Mouse (Mus musculus): ENCODE measurements at regions not wholly inside any gene's neighbourhood (a gene's known extent, or its start where the extent isn't known, plus 50 kb on each side); places are given as distances from the start of the nearest gene placed in this dataset.

DNA sequence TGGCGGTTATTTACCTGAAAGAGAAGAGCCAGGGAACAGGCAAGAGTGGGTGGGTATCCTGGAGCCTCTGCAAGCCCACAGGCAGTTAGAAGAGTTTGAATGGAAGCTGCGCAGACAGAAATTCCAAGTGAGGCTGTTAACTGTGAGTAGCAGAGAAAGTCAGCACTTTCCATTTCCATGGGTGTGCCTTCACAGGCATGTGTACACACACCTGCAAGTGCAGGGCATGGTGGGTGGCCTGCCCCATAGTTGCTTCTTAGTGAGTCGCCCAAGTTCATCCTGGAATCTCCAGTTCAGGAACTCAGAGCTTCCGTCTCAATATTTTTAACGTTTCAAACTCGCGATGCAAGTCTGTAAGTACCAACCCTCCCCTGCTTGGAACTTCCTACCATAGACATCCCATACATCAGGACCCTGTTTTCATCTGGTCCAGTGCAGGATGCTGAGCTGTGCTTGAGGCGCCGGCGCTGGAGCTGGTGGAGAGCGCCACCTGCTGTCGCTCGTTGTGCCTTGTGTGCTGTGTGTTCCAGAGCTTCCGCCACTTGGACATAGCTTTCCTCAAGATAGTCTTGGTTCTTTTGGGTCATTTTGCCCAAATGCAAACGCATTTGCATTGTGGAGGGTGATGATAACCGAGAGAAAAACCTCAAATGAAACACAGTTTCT lies 228.3 kb upstream of the Stac start:
- Histone ChIP-seq H3K27ac (ENCODE audit: low read depth, low read length) (no peak overlapping the region), H3K4me2 (no peak overlapping the region), H3K9ac (ENCODE audit: low read depth, low read length) (no peak overlapping the region), H3K27me3 (ENCODE audit: control insufficient read depth, insufficient read depth, low read length) (no peaks in the 10 kb centered on the region), H3K4me1 (ENCODE audit: control insufficient read depth, insufficient read depth, low read length) (no peaks in the 10 kb centered on the region), H3K4me3 (ENCODE audit: low read depth, low read length) (no peak overlapping the region), H3K9me3 (replicated peaks; ENCODE audit: control insufficient read depth, low read length) (no peaks in the 10 kb centered on the region), H3K36me3 (ENCODE audit: control insufficient read depth, insufficient read depth, low read length) (no peaks in the 10 kb centered on the region)
- ATAC-seq (replicated peaks; ENCODE audit: insufficient number of reproducible peaks, low FRiP score, low TSS enrichment): no peak
- WGBS (ENCODE audit: insufficient replicate concordance): 17% methylated on average over 16 of the region's 16 CpGs

DNA sequence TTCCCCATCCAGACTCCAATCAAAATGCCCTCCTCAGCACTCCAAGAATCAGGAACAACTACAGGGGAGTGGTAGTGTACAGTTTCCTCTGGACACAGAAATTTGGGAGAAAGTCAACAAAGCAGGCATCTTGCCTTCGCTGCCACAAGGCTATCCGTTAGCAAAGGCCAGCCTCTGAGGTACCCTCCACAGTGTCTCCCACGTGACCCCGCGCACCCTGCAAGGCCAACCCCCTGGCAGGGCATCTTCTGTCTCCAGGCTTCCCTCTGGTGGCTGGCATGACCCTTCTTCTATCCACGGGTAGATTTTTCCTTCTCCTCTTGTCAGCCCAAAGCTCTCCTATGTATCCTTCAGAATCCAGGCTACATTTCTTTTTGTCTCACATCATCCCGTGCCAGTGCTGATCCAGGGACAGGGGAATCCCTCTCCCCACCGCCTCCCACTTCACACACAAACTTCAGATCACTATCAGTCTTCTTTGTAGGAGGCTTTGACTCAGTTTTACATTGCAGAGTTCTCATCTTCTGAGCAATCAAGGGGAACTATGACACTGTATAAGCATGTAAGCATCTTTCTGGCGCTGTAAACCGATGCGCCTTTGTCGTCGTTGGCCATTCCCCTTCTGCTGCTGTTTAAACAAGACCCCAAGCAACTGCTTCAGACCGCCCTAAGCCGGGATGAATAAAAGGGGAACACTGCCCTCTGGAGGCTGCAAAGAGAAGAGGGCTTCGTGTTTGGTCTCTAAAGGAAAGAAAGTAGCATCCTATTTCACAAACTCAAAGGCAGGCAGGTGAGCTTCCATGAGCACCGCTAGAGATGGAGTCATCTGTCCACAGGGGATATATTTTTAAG lies 226.8 kb upstream of the Stac start:
- WGBS (ENCODE audit: insufficient replicate concordance): 32% methylated on average over 17 of the region's 17 CpGs
- Histone ChIP-seq H3K9me3 (replicated peaks; ENCODE audit: control insufficient read depth, low read length) (no peaks in the 10 kb centered on the region), H3K27ac (ENCODE audit: low read depth, low read length) (no peak overlapping the region), H3K4me2 (peak overlapping the region; percentile 31), H3K4me3 (ENCODE audit: low read depth, low read length) (no peak overlapping the region), H3K4me1 (ENCODE audit: control insufficient read depth, insufficient read depth, low read length) (no peaks in the 10 kb centered on the region), H3K27me3 (ENCODE audit: control insufficient read depth, insufficient read depth, low read length) (no peaks in the 10 kb centered on the region), H3K9ac (ENCODE audit: low read depth, low read length) (no peak overlapping the region), H3K36me3 (ENCODE audit: control insufficient read depth, insufficient read depth, low read length) (no peaks in the 10 kb centered on the region)
- no peak for ATAC-seq (replicated peaks; ENCODE audit: insufficient number of reproducible peaks, low FRiP score, low TSS enrichment)

DNA sequence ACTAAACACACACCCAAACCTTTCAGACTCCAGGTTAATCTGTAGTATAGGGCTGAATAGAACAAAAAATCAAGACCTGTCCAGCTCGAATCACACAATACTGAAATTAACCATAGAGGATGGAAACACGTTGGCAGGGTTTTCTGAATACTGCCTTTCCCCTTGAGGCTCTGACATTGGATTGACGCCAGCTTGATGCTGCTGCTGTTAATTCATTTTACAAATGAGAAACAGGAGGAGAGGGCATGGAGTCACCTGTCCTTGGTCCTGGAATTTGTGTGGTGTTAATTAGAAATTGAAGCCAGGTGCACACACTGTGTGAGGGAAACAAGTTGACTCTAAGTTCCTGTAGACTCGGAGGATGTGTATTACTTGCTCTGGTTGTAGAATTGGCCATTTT lies 218.7 kb upstream of the Stac start:
- WGBS (ENCODE audit: insufficient replicate concordance): 63% methylated on average over 4 of the region's 4 CpGs
- no peaks in the 10 kb centered on the region for H3K36me3 ChIP-seq (ENCODE audit: control insufficient read depth, insufficient read depth, low read length)
- no peaks in the 10 kb centered on the region for H3K4me1 ChIP-seq (ENCODE audit: control insufficient read depth, insufficient read depth, low read length)
- H3K27me3 ChIP-seq (ENCODE audit: control insufficient read depth, insufficient read depth, low read length): no peaks in the 10 kb centered on the region
- no peak overlapping the region for H3K9ac ChIP-seq (ENCODE audit: low read depth, low read length)
- ATAC-seq (replicated peaks; ENCODE audit: insufficient number of reproducible peaks, low FRiP score, low TSS enrichment): no peak
- H3K4me3 ChIP-seq (ENCODE audit: low read depth, low read length): no peak overlapping the region
- no peaks in the 10 kb centered on the region for H3K9me3 ChIP-seq (replicated peaks; ENCODE audit: control insufficient read depth, low read length)
- H3K27ac ChIP-seq (ENCODE audit: low read depth, low read length): no peak overlapping the region
- no peak overlapping the region for H3K4me2 ChIP-seq

DNA sequence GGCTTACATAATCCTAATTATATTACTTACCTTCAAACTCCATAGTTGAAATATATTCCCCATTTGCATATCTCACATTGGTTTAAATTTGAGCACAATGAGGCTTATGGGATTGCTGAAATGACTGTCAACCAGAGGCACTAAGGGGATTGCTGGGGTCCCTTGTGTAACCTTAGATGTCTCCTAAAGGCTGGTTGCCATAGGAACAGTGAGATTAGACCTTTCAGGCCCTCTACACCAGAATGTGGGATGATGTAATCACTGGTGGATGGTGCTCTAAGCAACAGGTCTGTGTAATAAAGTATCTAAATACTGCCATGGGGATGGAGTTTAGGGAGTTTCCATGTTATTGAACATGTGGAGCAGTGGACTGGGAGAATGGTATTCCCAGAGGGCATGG lies 210.0 kb upstream of the Stac start:
- no peaks in the 10 kb centered on the region for H3K36me3 ChIP-seq (ENCODE audit: control insufficient read depth, insufficient read depth, low read length)
- no peaks in the 10 kb centered on the region for H3K4me1 ChIP-seq (ENCODE audit: control insufficient read depth, insufficient read depth, low read length)
- H3K4me3 ChIP-seq (ENCODE audit: low read depth, low read length): no peak overlapping the region

DNA sequence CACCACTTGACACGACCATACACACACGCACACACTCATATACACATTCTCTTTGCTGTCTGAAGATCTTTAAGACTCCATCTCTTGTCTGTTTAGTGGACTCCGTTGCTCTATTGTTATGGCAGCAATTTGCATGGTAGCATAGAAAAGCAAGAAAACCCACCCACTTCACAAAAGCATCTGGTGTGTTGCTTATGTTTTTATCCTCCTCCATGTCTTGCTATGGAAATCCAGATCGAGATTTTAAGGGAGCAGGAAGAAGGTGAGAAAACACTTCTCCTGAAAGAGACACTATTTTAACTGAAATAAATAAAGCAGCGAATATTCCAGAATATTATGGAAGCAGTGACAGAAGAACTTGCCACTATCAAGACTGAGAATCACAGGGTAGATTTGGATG lies 207.5 kb upstream of the Stac start:
- H3K27ac ChIP-seq (ENCODE audit: low read depth, low read length): no peak overlapping the region
- H3K36me3 ChIP-seq (ENCODE audit: control insufficient read depth, insufficient read depth, low read length): no peaks in the 10 kb centered on the region
- H3K9ac ChIP-seq (ENCODE audit: low read depth, low read length): no peak overlapping the region
- H3K27me3 ChIP-seq (ENCODE audit: control insufficient read depth, insufficient read depth, low read length): no peaks in the 10 kb centered on the region
- H3K4me1 ChIP-seq (ENCODE audit: control insufficient read depth, insufficient read depth, low read length): no peaks in the 10 kb centered on the region
- no peak overlapping the region for H3K4me2 ChIP-seq
- H3K4me3 ChIP-seq (ENCODE audit: low read depth, low read length): no peak overlapping the region
- no peaks in the 10 kb centered on the region for H3K9me3 ChIP-seq (replicated peaks; ENCODE audit: control insufficient read depth, low read length)
- no peak for ATAC-seq (replicated peaks; ENCODE audit: insufficient number of reproducible peaks, low FRiP score, low TSS enrichment)
- 70% methylated on average over 5 of the region's 5 CpGs for WGBS (ENCODE audit: insufficient replicate concordance)

More for the DNA sequence above, 210.0 kb upstream of the Stac start:
- ATAC-seq (replicated peaks; ENCODE audit: insufficient number of reproducible peaks, low FRiP score, low TSS enrichment): no peak
- H3K4me2 ChIP-seq: no peak overlapping the region
- no peaks in the 10 kb centered on the region for H3K9me3 ChIP-seq (replicated peaks; ENCODE audit: control insufficient read depth, low read length)
- H3K27me3 ChIP-seq (ENCODE audit: control insufficient read depth, insufficient read depth, low read length): no peaks in the 10 kb centered on the region
- no peak overlapping the region for H3K27ac ChIP-seq (ENCODE audit: low read depth, low read length)
- no peak overlapping the region for H3K9ac ChIP-seq (ENCODE audit: low read depth, low read length)

DNA sequence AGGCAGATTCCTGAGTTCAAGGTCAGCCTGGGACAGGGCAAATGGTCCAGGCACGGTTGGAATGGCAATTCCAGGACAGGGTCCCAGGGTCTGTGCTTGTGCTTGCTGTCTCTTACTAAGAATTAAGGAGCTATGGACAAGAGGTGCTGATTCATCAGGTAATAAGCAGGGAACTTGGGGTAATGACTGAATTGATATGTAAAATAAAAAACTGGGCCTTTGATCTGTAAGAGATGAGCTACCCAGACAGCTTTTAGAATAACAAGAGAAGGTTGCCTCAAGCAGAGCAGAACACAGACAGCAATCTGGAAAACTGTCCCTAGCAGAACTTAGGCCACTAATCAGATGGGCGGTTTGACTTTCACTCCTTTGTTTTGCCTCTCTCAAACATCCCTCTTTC lies 189.6 kb upstream of the Stac start:
- Histone ChIP-seq H3K36me3 (ENCODE audit: control insufficient read depth, insufficient read depth, low read length) (no peaks in the 10 kb centered on the region), H3K4me2 (no peak overlapping the region), H3K27me3 (ENCODE audit: control insufficient read depth, insufficient read depth, low read length) (no peaks in the 10 kb centered on the region), H3K9me3 (replicated peaks; ENCODE audit: control insufficient read depth, low read length) (no peaks in the 10 kb centered on the region), H3K9ac (ENCODE audit: low read depth, low read length) (no peak overlapping the region), H3K4me1 (ENCODE audit: control insufficient read depth, insufficient read depth, low read length) (no peaks in the 10 kb centered on the region), H3K4me3 (ENCODE audit: low read depth, low read length) (no peak overlapping the region), H3K27ac (ENCODE audit: low read depth, low read length) (no peak overlapping the region)
- 66% methylated on average over 2 of the region's 2 CpGs for WGBS (ENCODE audit: insufficient replicate concordance)
- ATAC-seq (replicated peaks; ENCODE audit: insufficient number of reproducible peaks, low FRiP score, low TSS enrichment): no peak

DNA sequence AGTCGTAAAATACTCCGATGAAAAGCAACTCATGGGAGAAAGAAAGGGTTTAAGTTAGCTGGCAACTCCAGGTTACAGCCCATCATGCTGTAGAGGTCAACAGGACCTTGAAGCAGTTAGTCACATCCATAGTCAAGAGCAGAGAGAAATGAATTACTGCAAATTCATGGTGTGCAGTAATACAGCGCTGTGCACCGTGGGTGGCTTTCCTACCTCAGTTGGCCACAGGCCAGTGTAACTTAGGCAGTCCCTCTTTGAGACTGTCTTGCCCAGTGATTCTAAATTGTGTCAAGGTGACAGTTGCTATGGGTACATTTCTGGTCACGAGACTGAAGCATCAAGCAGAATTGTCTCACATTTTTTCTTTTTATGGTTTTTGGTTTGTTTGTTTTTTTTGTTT lies 186.7 kb upstream of the Stac start:
- 80% methylated on average over 5 of the region's 5 CpGs for WGBS (ENCODE audit: insufficient replicate concordance)
- no peak for ATAC-seq (replicated peaks; ENCODE audit: insufficient number of reproducible peaks, low FRiP score, low TSS enrichment)
- Histone ChIP-seq H3K4me3 (ENCODE audit: low read depth, low read length) (no peak overlapping the region), H3K27ac (ENCODE audit: low read depth, low read length) (no peak overlapping the region), H3K9ac (ENCODE audit: low read depth, low read length) (no peak overlapping the region), H3K4me1 (ENCODE audit: control insufficient read depth, insufficient read depth, low read length) (no peaks in the 10 kb centered on the region), H3K4me2 (no peak overlapping the region), H3K27me3 (ENCODE audit: control insufficient read depth, insufficient read depth, low read length) (no peaks in the 10 kb centered on the region), H3K9me3 (replicated peaks; ENCODE audit: control insufficient read depth, low read length) (no peaks in the 10 kb centered on the region), H3K36me3 (ENCODE audit: control insufficient read depth, insufficient read depth, low read length) (no peaks in the 10 kb centered on the region)

DNA sequence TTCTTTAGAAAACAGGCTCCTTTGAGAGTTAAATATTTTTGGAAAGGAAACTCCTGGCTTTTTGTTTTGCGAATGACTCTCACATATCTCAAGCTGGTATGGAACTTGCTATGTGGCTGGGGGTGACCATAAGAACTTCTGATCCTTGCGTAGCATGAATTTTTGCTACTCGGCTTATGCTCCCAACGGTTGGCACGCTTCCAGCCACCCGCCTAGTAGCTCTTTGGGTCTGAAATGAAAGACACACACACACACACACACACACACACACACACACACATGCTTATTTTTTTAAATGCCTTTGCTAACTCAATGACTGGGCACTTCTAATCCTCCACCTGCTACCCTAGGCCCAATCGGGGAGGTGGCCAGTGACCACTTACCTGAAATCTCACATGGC lies 180.3 kb upstream of the Stac start:
- 89% methylated on average over 7 of the region's 7 CpGs for WGBS (ENCODE audit: insufficient replicate concordance)
- H3K36me3 ChIP-seq (ENCODE audit: control insufficient read depth, insufficient read depth, low read length): no peaks in the 10 kb centered on the region

More for the DNA sequence above, 180.3 kb upstream of the Stac start:
- no peak for ATAC-seq (replicated peaks; ENCODE audit: insufficient number of reproducible peaks, low FRiP score, low TSS enrichment)
- Histone ChIP-seq H3K4me2 (no peak overlapping the region), H3K4me1 (ENCODE audit: control insufficient read depth, insufficient read depth, low read length) (no peaks in the 10 kb centered on the region), H3K4me3 (ENCODE audit: low read depth, low read length) (no peak overlapping the region), H3K27me3 (ENCODE audit: control insufficient read depth, insufficient read depth, low read length) (no peaks in the 10 kb centered on the region), H3K27ac (ENCODE audit: low read depth, low read length) (no peak overlapping the region), H3K9ac (ENCODE audit: low read depth, low read length) (no peak overlapping the region), H3K9me3 (replicated peaks; ENCODE audit: control insufficient read depth, low read length) (no peaks in the 10 kb centered on the region)
